Mouse (Mus musculus) CH12.LX (cell line): ENCODE measurements at regions not wholly inside any gene's neighbourhood (a gene's known extent, or its start where the extent isn't known, plus 50 kb on each side); places are given as distances from the start of the nearest gene placed in this dataset.

Experiments
- DNase-seq: peaks from one replicate; pipeline ENCODE4 v3.0.0-alpha.2; 2013; ENCODE audit errors: extremely low read depth
- H3K27ac ChIP-seq: 2 replicates; pipeline ENCODE4 v1.5.1; 2012; ENCODE audit warnings: low read depth, mild to moderate bottlenecking, control low read depth, moderate library complexity; ENCODE audit not compliant: insufficient read depth
- H3K27me3 ChIP-seq: replicated peaks from 2 replicates; pipeline ENCODE3; 2012; ENCODE audit warnings: inconsistent platforms
- H3K36me3 ChIP-seq, 2 experiments: replicated peaks in 1 of 2; 2 replicates each; pipeline versions ENCODE3 to v1.6.1; 2012; ENCODE audit warnings: inconsistent platforms in 1 of 2, low read length in 1 of 2, mild to moderate bottlenecking in 1 of 2, mixed read lengths in 1 of 2, moderate library complexity in 1 of 2; ENCODE audit not compliant: control insufficient read depth in 1 of 2, insufficient read depth in 1 of 2
- H3K4me1 ChIP-seq, 2 experiments: 2 replicates each; pipeline ENCODE4 v1.6.1; 2012; ENCODE audit warnings: inconsistent platforms in 1 of 2, moderate library complexity in 1 of 2; ENCODE audit not compliant: insufficient read depth in 2 of 2, control insufficient read depth in 1 of 2
- H3K4me2 ChIP-seq: 2 replicates; pipeline ENCODE4 v1.6.1; 2012; ENCODE audit warnings: low read depth, mild to moderate bottlenecking, control low read depth; ENCODE audit not compliant: poor library complexity, insufficient read depth, severe bottlenecking
- H3K4me3 ChIP-seq, 3 experiments: fragments of 150-350 bp in 1 of 3; sonication (generic) in 1 of 3; replicated peaks in 1 of 3; 2 replicates each; pipeline versions ENCODE3 to v1.5.1; 2011 to 2012; ENCODE audit warnings: low read depth in 2 of 3, low read length in 2 of 3, mild to moderate bottlenecking in 2 of 3, moderate library complexity in 2 of 3, control low read depth in 1 of 3, improper control_type of control experiment in 1 of 3, inconsistent platforms in 1 of 3, mixed read lengths in 1 of 3; ENCODE audit not compliant: poor library complexity in 1 of 3
- H3K79me2 ChIP-seq: replicated peaks from 2 replicates; pipeline ENCODE4 v1.6.1; 2012; ENCODE audit warnings: mild to moderate bottlenecking, moderate library complexity; ENCODE audit not compliant: control insufficient read depth, poor library complexity, insufficient read depth, severe bottlenecking; ENCODE audit errors: extremely low read depth
- H3K9ac ChIP-seq: 2 replicates; pipeline ENCODE4 v1.6.1; 2012; ENCODE audit warnings: low read depth, mild to moderate bottlenecking, control low read depth, moderate library complexity; ENCODE audit not compliant: insufficient read depth
- H3K9me3 ChIP-seq: replicated peaks from 2 replicates; pipeline ENCODE3; 2012; ENCODE audit warnings: low read length, inconsistent platforms, mixed read lengths
- CHD1 ChIP-seq: IDR thresholded peaks from 2 replicates; pipeline ENCODE4 v1.6.1; 2012; ENCODE audit warnings: low read depth, low read length, improper control_type of control experiment, inconsistent platforms
- CHD2 ChIP-seq: IDR thresholded peaks from 2 replicates; pipeline ENCODE4 v1.6.1; 2011; ENCODE audit warnings: low read length, improper control_type of control experiment
- E2F4 ChIP-seq: IDR thresholded peaks from 2 replicates; pipeline ENCODE4 v1.6.1; 2011; ENCODE audit warnings: low read depth, low read length, improper control_type of control experiment; ENCODE audit not compliant: insufficient replicate concordance
- ELF1 ChIP-seq: IDR thresholded peaks from 2 replicates; pipeline ENCODE4 v1.6.1; 2014; ENCODE audit warnings: low read depth, mild to moderate bottlenecking, inconsistent platforms, low read length, improper control_type of control experiment
- EP300 ChIP-seq: IDR thresholded peaks from 2 replicates; pipeline ENCODE4 v1.6.1; 2011; ENCODE audit warnings: low read length, improper control_type of control experiment
- ETS1 ChIP-seq: conservative IDR thresholded peaks from 2 replicates; pipeline ENCODE4 v1.6.1; 2012; ENCODE audit warnings: low read depth, mild to moderate bottlenecking, inconsistent platforms, low read length, improper control_type of control experiment, moderate library complexity
- IRF4 ChIP-seq: IDR thresholded peaks from 2 replicates; pipeline ENCODE4 v1.6.1; 2014; ENCODE audit warnings: low read depth, mild to moderate bottlenecking, inconsistent platforms, low read length, improper control_type of control experiment
- JUND ChIP-seq: conservative IDR thresholded peaks from 2 replicates; pipeline ENCODE4 v1.6.1; 2011; ENCODE audit warnings: low read depth, low read length, improper control_type of control experiment
- KAT2A ChIP-seq: IDR thresholded peaks from 2 replicates; pipeline ENCODE4 v1.6.1; 2012; ENCODE audit warnings: low read length, improper control_type of control experiment, inconsistent platforms; ENCODE audit not compliant: insufficient replicate concordance
- MAFK ChIP-seq: IDR thresholded peaks from 2 replicates; pipeline ENCODE4 v1.6.1; 2011; ENCODE audit warnings: low read length, improper control_type of control experiment; ENCODE audit not compliant: insufficient replicate concordance
- MAX ChIP-seq: IDR thresholded peaks from 2 replicates; pipeline ENCODE4 v1.6.1; 2011; ENCODE audit warnings: low read length, improper control_type of control experiment
- MXI1 ChIP-seq: IDR thresholded peaks from 2 replicates; pipeline ENCODE4 v1.6.1; 2011; ENCODE audit warnings: mild to moderate bottlenecking, low read depth, low read length, improper control_type of control experiment
- MYC ChIP-seq: IDR thresholded peaks from 2 replicates; pipeline ENCODE4 v1.6.1; 2011; ENCODE audit warnings: low read depth, mild to moderate bottlenecking, improper control_type of control experiment, low read length
- NRF1 ChIP-seq: IDR thresholded peaks from 2 replicates; pipeline ENCODE4 v1.6.1; 2014; ENCODE audit warnings: low read depth, mild to moderate bottlenecking, inconsistent platforms, low read length, improper control_type of control experiment, moderate library complexity
- PAX5 ChIP-seq: IDR thresholded peaks from 2 replicates; pipeline ENCODE4 v1.6.1; 2012; ENCODE audit warnings: low read length, inconsistent platforms, mixed read lengths
- RAD21 ChIP-seq: IDR thresholded peaks from 2 replicates; pipeline ENCODE4 v1.6.1; 2011; ENCODE audit warnings: low read depth, mild to moderate bottlenecking, low read length, improper control_type of control experiment, moderate library complexity
- UBTF ChIP-seq: IDR thresholded peaks from 2 replicates; pipeline ENCODE4 v1.6.1; 2012; ENCODE audit warnings: low read depth, mild to moderate bottlenecking, inconsistent platforms, low read length, improper control_type of control experiment, moderate library complexity
- ZKSCAN1 ChIP-seq: IDR thresholded peaks from 2 replicates; pipeline ENCODE4 v1.6.1; 2012; ENCODE audit warnings: low read depth, inconsistent platforms, low read length, improper control_type of control experiment, borderline replicate concordance
- ZMIZ1 ChIP-seq: IDR thresholded peaks from 2 replicates; pipeline ENCODE4 v1.6.1; 2012; ENCODE audit warnings: low read depth, mild to moderate bottlenecking, inconsistent platforms, low read length, improper control_type of control experiment
- ZNF384 ChIP-seq: IDR thresholded peaks from 2 replicates; pipeline ENCODE4 v1.6.1; 2012; ENCODE audit warnings: low read depth, low read length, improper control_type of control experiment, inconsistent platforms
- dilution Hi-C: fragments of 300-500 bp; cut with MboI; formaldehyde crosslinking; loops from 2 replicates; pipeline ENCODE4 v1.14.3; 2020; ENCODE audit warnings: low sequenced_read_pairs; ENCODE audit not compliant: extremely low pct_unique_long_range_greater_than_20kb, extremely low pct_ligation_motif_present
- in situ Hi-C: fragments of 300-500 bp; cut with MboI; formaldehyde crosslinking; loops from 3 replicates; pipeline ENCODE4 v1.14.3; 2019; ENCODE audit warnings: low sequenced_read_pairs, low pct_ligation_motif_present, low pct_unique_long_range_greater_than_20kb, mixed read lengths

- no peaks in the 10 kb centered on the region for H3K79me2 ChIP-seq
- no peak overlapping the region for H3K4me2 ChIP-seq
- no peak for TF ChIP-seq E2F4
- no peak for TF ChIP-seq MXI1
- TF ChIP-seq EP300, result no peak
- no peak for TF ChIP-seq ETS1
- no peak for TF ChIP-seq ELF1
- TF ChIP-seq MAX, result no peak
- no peak for TF ChIP-seq PAX5
- no peak for TF ChIP-seq CHD1
- TF ChIP-seq JUND, result no peak
- no peak for TF ChIP-seq NRF1
- no peak for TF ChIP-seq IRF4
- TF ChIP-seq KAT2A, result no peak
- no peak for TF ChIP-seq MYC
- no peak for TF ChIP-seq ZKSCAN1
- peaks cover 0 to 10% of the 10 kb centered on the region in 2 experiments; a peak in 2 of 4 replicates for H3K4me1 ChIP-seq
- H3K4me3 ChIP-seq, result no peak overlapping the region
- dilution Hi-C loops, result no loop called here
- H3K27me3 ChIP-seq, result no peaks in the 10 kb centered on the region
- in situ Hi-C loops, result no loop called here
- no peaks in the 10 kb centered on the region for H3K9me3 ChIP-seq
- H3K27ac ChIP-seq, result no peak overlapping the region
- no peak overlapping the region for H3K9ac ChIP-seq
- no peak for DNase-seq
- H3K36me3 ChIP-seq, result no peaks in the 10 kb centered on the region
Observed at GRCm38 (mm10) chr13:114681887-114682286, 136.1 kb upstream of the Mocs2 start.

DNA sequence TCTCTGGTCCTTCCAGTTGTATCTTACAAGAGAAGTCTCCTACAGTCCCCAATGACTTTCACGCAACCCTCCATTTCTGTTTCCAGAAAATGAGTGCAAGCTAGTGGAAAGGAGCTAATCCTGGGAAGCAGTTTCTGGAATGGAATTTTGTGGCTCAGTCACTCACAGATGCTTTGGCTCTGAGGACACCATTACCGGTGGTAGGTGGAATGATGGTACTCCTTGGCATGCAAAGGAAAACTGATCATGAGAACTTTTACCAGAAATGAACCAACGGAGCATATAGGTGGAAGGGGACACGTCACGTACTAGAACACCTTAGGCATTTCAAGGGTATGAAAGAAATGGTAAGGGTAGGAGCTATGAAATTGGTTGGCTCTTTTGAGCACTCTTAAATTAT lies 135.1 kb upstream of the Mocs2 start:
- Histone ChIP-seq H3K79me2 (no peaks in the 10 kb centered on the region), H3K4me2 (no peak overlapping the region), H3K36me3 (no peaks in the 10 kb centered on the region), H3K9ac (no peak overlapping the region), H3K9me3 (no peaks in the 10 kb centered on the region), H3K27me3 (no peaks in the 10 kb centered on the region), H3K4me3 (no peak overlapping the region), H3K27ac (no peak overlapping the region), H3K4me1 (peaks cover 0 to 10% of the 10 kb centered on the region in 2 experiments; a peak in 2 of 4 replicates)
- dilution Hi-C loops (no loop called here), in situ Hi-C loops (no loop called here)
- TF ChIP-seq ZKSCAN1, result no peak
- no peak for TF ChIP-seq CHD2
- no peak for TF ChIP-seq ZNF384
- TF ChIP-seq KAT2A, result no peak
- no peak for TF ChIP-seq IRF4
- TF ChIP-seq MAFK, result no peak
- TF ChIP-seq ZMIZ1, result no peak
- TF ChIP-seq RAD21, result no peak
- no peak for TF ChIP-seq UBTF
- no peak for DNase-seq
